Mouse (Mus musculus) kidney, postnatal 36 days (tissue): ENCODE data around the gene Nelfa.

ENCODE experiments used
- DNase-seq, 2 experiments: peaks; one replicate each; pipeline ENCODE4 v3.0.0; 2021 to 2022; ENCODE audit warnings: mixed read lengths in 2 of 2

Gene Nelfa

GRCm38 (mm10) chr5:33936120-33936707, at the start of gene Nelfa:
Nelfa (minus strand) TSS chr5:33936413.
- DNase-seq = peak; percentile 99

- peak; percentile 51 to 77 for DNase-seq
Measured at GRCm38 (mm10) chr5:33983309-33984121, 47.3 kb upstream of the Nelfa start, which contains the start of gene Gm1673. Gm1673 (plus strand) TSS chr5:33983433.

GRCm38 (mm10) chr5:33982731-33983259, 46.6 kb upstream of the Nelfa start:
- no peak for DNase-seq

GRCm38 (mm10) chr5:33976267-33976666, 40.1 kb upstream of the Nelfa start:
- no peak for DNase-seq

- no peak for DNase-seq
Measured at GRCm38 (mm10) chr5:33974736-33975135, 38.5 kb upstream of the Nelfa start.

- no peak for DNase-seq
Measured at GRCm38 (mm10) chr5:33959382-33959781, 23.2 kb upstream of the Nelfa start.

GRCm38 (mm10) chr5:33955868-33956267, 19.7 kb upstream of the Nelfa start:
- DNase-seq = no peak

GRCm38 (mm10) chr5:33954354-33954753, 18.1 kb upstream of the Nelfa start:
- DNase-seq = peak; percentile 53 to 85

- DNase-seq = no peak
Measured at GRCm38 (mm10) chr5:33953471-33954185, 17.4 kb upstream of the Nelfa start.

GRCm38 (mm10) chr5:33948314-33948713, 12.1 kb upstream of the Nelfa start:
- DNase-seq = no peak

- peak in 1 of 2 experiments; percentile 18 for DNase-seq
Measured at GRCm38 (mm10) chr5:33947035-33947434, 10.8 kb upstream of the Nelfa start.

- no peak for DNase-seq
Measured at GRCm38 (mm10) chr5:33938448-33938847, 2.2 kb upstream of the Nelfa start.

GRCm38 (mm10) chr5:33937230-33937629, 1.0 kb upstream of the Nelfa start:
- DNase-seq = no peak

- peak; percentile 30 to 71 for DNase-seq
Measured at GRCm38 (mm10) chr5:33935700-33936111, 507 bp downstream of the Nelfa start.

- no peak for DNase-seq
Measured at GRCm38 (mm10) chr5:33934877-33935276, 1.3 kb downstream of the Nelfa start.

GRCm38 (mm10) chr5:33934081-33934480, 2.1 kb downstream of the Nelfa start:
- no peak for DNase-seq

- no peak for DNase-seq
Measured at GRCm38 (mm10) chr5:33932413-33932812, 3.8 kb downstream of the Nelfa start.

GRCm38 (mm10) chr5:33926170-33926569, 10.0 kb downstream of the Nelfa start:
- DNase-seq = no peak

GRCm38 (mm10) chr5:33922566-33922965, 13.6 kb downstream of the Nelfa start:
- DNase-seq = no peak

- DNase-seq = peak in 1 of 2 experiments; percentile 47
Measured at GRCm38 (mm10) chr5:33921486-33922235, 14.6 kb downstream of the Nelfa start.

- DNase-seq = no peak
Measured at GRCm38 (mm10) chr5:33920924-33921323, 15.3 kb downstream of the Nelfa start.

- DNase-seq = no peak
Measured at GRCm38 (mm10) chr5:33920037-33920436, 16.2 kb downstream of the Nelfa start.
